22 mouse cellular contexts compared by ENCODE assay signal in genomic region chr15:97872161-97872560, GRCm38 (mm10). TPM values are rescaled to one million over a fixed set of nuclear protein-coding genes. Genes with fewer than 3 reads are reported as not detected.
DNase-seq lines count a peak whose midpoint lies in the region; ATAC-seq and TF ChIP-seq lines count a peak whose summit lies in the region.
"Had no signal": no experiment of that assay in that cellular context is flagged by ENCODE, and none has a peak within 500 bp of the region (broad histone marks: within the 10 kb centered on the region; RNA-seq: fewer than 3 reads in every experiment).

No protein-coding gene starts in this region.

- no peak for ATAC-seq in forebrain, embryonic 14.5 days
- no peak for ATAC-seq in forebrain, embryonic 11.5 days (replicated peaks; ENCODE audit: low FRiP score)
- ATAC-seq: CD4-positive, CD25-positive, alpha-beta regulatory T cell, adult 4 months; forebrain, embryonic 15.5 days; intestine, embryonic 16.5 days; liver, embryonic 12.5 days had no signal

- no peak for TF ChIP-seq EP300 in heart, adult 2 months (IDR thresholded peaks at IDR 0.05; ENCODE audit: insufficient read depth, low read depth, low read length)

- peak; percentile 27 for DNase-seq in forebrain, embryonic 14.5 days (ENCODE audit: low spot score)
- no peak for DNase-seq in forebrain, embryonic 11.5 days (ENCODE audit: low spot score)
- DNase-seq in brain, adult 2 months (ENCODE audit: low read depth, low spot score) = peak; percentile 66
- DNase-seq in layer of hippocampus, adult 9-11 months = peak; percentile 61
- DNase-seq in heart, adult 2 months = no peak
- no peak for DNase-seq in left cerebral cortex, adult 8-10 months (ENCODE audit: low spot score in 2 of 2)
- DNase-seq: cerebellum, adult 9-10 months; embryo, embryonic 11 days; lung, embryonic 14.5 days; lung, postnatal 4 days; right cerebral cortex, postnatal 25 days had no signal

- no peak overlapping the region for H3K9ac ChIP-seq in forebrain, embryonic 14.5 days (ENCODE audit: low read length)
- H3K9ac ChIP-seq in forebrain, embryonic 11.5 days (ENCODE audit: low read length) = no peak overlapping the region
- no peak overlapping the region for H3K9ac ChIP-seq in heart, adult 2 months (ENCODE audit: low read depth, low read length)
- H3K9ac ChIP-seq: embryonic facial prominence, embryonic 15.5 days; forebrain, embryonic 15.5 days; heart, embryonic 12.5 days; hindbrain, embryonic 15.5 days; kidney, embryonic 15.5 days; liver, embryonic 12.5 days; lung, embryonic 14.5 days had no signal

- no peaks in the 10 kb centered on the region for H3K36me3 ChIP-seq in forebrain, embryonic 14.5 days (ENCODE audit: control insufficient read depth, insufficient read depth, low read length)
- H3K36me3 ChIP-seq in forebrain, embryonic 11.5 days (ENCODE audit: control insufficient read depth, insufficient read depth, low read length) = no peaks in the 10 kb centered on the region
- peaks cover 4% of the 10 kb centered on the region for H3K36me3 ChIP-seq in C2C12 (ENCODE audit: control insufficient read depth, insufficient read depth)
- H3K36me3 ChIP-seq in heart, adult 2 months (ENCODE audit: control insufficient read depth, insufficient read depth, low read length) = no peaks in the 10 kb centered on the region
- H3K36me3 ChIP-seq: embryonic facial prominence, embryonic 15.5 days; forebrain, embryonic 15.5 days; G1E; heart, embryonic 12.5 days; hindbrain, embryonic 15.5 days; liver, embryonic 12.5 days; midbrain, embryonic 10.5 days had no signal

- no peak for TF ChIP-seq POLR2A in heart, adult 2 months (IDR thresholded peaks at IDR 0.05; ENCODE audit: insufficient read depth, low read depth, low read length)

- no peaks in the 10 kb centered on the region for H3K79me3 ChIP-seq in C2C12 (ENCODE audit: low read depth)

- no peak overlapping the region for H3ac ChIP-seq in C2C12 (ENCODE audit: control insufficient read depth, insufficient read length, low read depth)

- no peak overlapping the region for H3K4me3 ChIP-seq in forebrain, embryonic 14.5 days (ENCODE audit: low read depth, low read length)
- no peak overlapping the region for H3K4me3 ChIP-seq in forebrain, embryonic 11.5 days (ENCODE audit: low read depth, low read length)
- no peak overlapping the region for H3K4me3 ChIP-seq in C2C12 (ENCODE audit: insufficient read depth, poor library complexity, severe bottlenecking)
- H3K4me3 ChIP-seq in heart, adult 2 months = no peak overlapping the region
- H3K4me3 ChIP-seq: embryonic facial prominence, embryonic 15.5 days; forebrain, embryonic 15.5 days; heart, embryonic 12.5 days; hindbrain, embryonic 15.5 days; kidney, embryonic 15.5 days; liver, embryonic 12.5 days; midbrain, embryonic 10.5 days had no signal

- no peaks in the 10 kb centered on the region for H3K79me2 ChIP-seq in C2C12 (ENCODE audit: control insufficient read depth, insufficient read depth)
- no peaks in the 10 kb centered on the region for H3K79me2 ChIP-seq in heart, adult 2 months (replicated peaks; ENCODE audit: control insufficient read depth, insufficient read depth, low read length)

- no peaks in the 10 kb centered on the region for H3K4me1 ChIP-seq in forebrain, embryonic 14.5 days (ENCODE audit: control insufficient read depth, insufficient read depth, low read length)
- H3K4me1 ChIP-seq in forebrain, embryonic 11.5 days (replicated peaks; ENCODE audit: control insufficient read depth, insufficient read depth, low read length) = no peaks in the 10 kb centered on the region
- H3K4me1 ChIP-seq in heart, adult 2 months (ENCODE audit: control insufficient read depth, insufficient read depth, low read length) = peaks cover 3% of the 10 kb centered on the region
- H3K4me1 ChIP-seq: forebrain, embryonic 15.5 days; heart, embryonic 12.5 days; hindbrain, embryonic 15.5 days; midbrain, embryonic 10.5 days had no signal

- intact Hi-C loops in heart, adult 2 months (cut with DNase I) = loop anchor here (5.0 kb wide), 1 partner anchor 80 kb away; no protein-coding TSS in a partner anchor

- no peak overlapping the region for H3K27ac ChIP-seq in forebrain, embryonic 14.5 days (ENCODE audit: low read depth, low read length)
- no peak overlapping the region for H3K27ac ChIP-seq in forebrain, embryonic 11.5 days (ENCODE audit: low read depth, low read length)
- no peak overlapping the region for H3K27ac ChIP-seq in heart, adult 2 months
- H3K27ac ChIP-seq: embryonic facial prominence, embryonic 15.5 days; forebrain, embryonic 15.5 days; hindbrain, embryonic 15.5 days; kidney, embryonic 15.5 days; liver, embryonic 12.5 days; midbrain, embryonic 10.5 days had no signal

- H3K27me3 ChIP-seq in forebrain, embryonic 14.5 days (replicated peaks; ENCODE audit: control insufficient read depth, insufficient read depth, low read length) = no peaks in the 10 kb centered on the region
- no peaks in the 10 kb centered on the region for H3K27me3 ChIP-seq in forebrain, embryonic 11.5 days (ENCODE audit: control insufficient read depth, insufficient read depth, low read length)
- no peaks in the 10 kb centered on the region for H3K27me3 ChIP-seq in C2C12 (ENCODE audit: control insufficient read depth, insufficient read depth, insufficient read length)
- H3K27me3 ChIP-seq in heart, adult 2 months (ENCODE audit: control insufficient read depth, insufficient read depth, low read length) = no peaks in the 10 kb centered on the region
- H3K27me3 ChIP-seq: embryonic facial prominence, embryonic 15.5 days; forebrain, embryonic 15.5 days; hindbrain, embryonic 15.5 days; kidney, embryonic 15.5 days; liver, embryonic 12.5 days had no signal

- H3K9me3 ChIP-seq in forebrain, embryonic 14.5 days (replicated peaks; ENCODE audit: control insufficient read depth, low read length) = no peaks in the 10 kb centered on the region
- H3K9me3 ChIP-seq in forebrain, embryonic 11.5 days (ENCODE audit: control insufficient read depth, low read length) = no peaks in the 10 kb centered on the region
- H3K9me3 ChIP-seq: embryonic facial prominence, embryonic 15.5 days; forebrain, embryonic 15.5 days; G1E; hindbrain, embryonic 15.5 days; kidney, embryonic 15.5 days; liver, embryonic 12.5 days; midbrain, embryonic 10.5 days had no signal

- no peak overlapping the region for H3K4me2 ChIP-seq in forebrain, embryonic 14.5 days (ENCODE audit: low read length)
- no peak overlapping the region for H3K4me2 ChIP-seq in forebrain, embryonic 11.5 days (ENCODE audit: low read depth, low read length, severe bottlenecking)
- H3K4me2 ChIP-seq: embryonic facial prominence, embryonic 15.5 days; forebrain, embryonic 15.5 days; heart, embryonic 12.5 days; hindbrain, embryonic 15.5 days; kidney, embryonic 15.5 days; liver, embryonic 12.5 days; lung, embryonic 14.5 days had no signal

- WGBS in forebrain, embryonic 14.5 days = 91% methylated on average over 8 of the region's 8 CpGs
- WGBS in forebrain, embryonic 11.5 days = 95% methylated on average over 8 of the region's 8 CpGs
- WGBS in heart, adult 2 months = 97% methylated on average over 8 of the region's 8 CpGs

- TF ChIP-seq CTCF in C2C12 (IDR thresholded peaks at IDR 0.05; ENCODE audit: control insufficient read depth, insufficient read depth, insufficient read length) = no peak
- TF ChIP-seq CTCF in heart, adult 2 months (IDR thresholded peaks at IDR 0.05) = no peak

TF ChIP-seq in C2C12, 6 proteins besides CTCF, POLR2A, EP300 and RAD21:
- peak; percentile 86 for TF ChIP-seq MAX (IDR thresholded peaks at IDR 0.05)
- TF ChIP-seq MYOG (IDR thresholded peaks at IDR 0.05; ENCODE audit: control insufficient read depth, extremely low read depth, insufficient read length) = no peak
- no peak for TF ChIP-seq USF1 (IDR thresholded peaks at IDR 0.05; ENCODE audit: low read depth)
- peak; percentile 53 for TF ChIP-seq MYOD1 (IDR thresholded peaks at IDR 0.05; ENCODE audit: control insufficient read depth, insufficient read length, low read depth)
- TF ChIP-seq FOSL1 (IDR thresholded peaks at IDR 0.05; ENCODE audit: insufficient read depth, low read length, poor library complexity, severe bottlenecking) = peak; percentile 63
- no peak for TF ChIP-seq CEBPB (IDR thresholded peaks at IDR 0.05; ENCODE audit: low read depth)

RNA-seq across cellular contexts. Expression of gene Hdac7, which starts 27.9 kb away (rescaled TPM):
- 19.5 and 20.0 TPM in 2 replicates for polyA plus RNA-seq in forebrain, embryonic 14.5 days (2014; fragmentation: Nextera tagmentation; extraction: Ambion mirVana)
- 23.9 and 26.4 TPM in 2 replicates for polyA plus RNA-seq in forebrain, embryonic 11.5 days (2014; fragmentation: Nextera tagmentation; extraction: Ambion mirVana)
- polyA plus RNA-seq in C2C12 (2012; fragmentation: generic; extraction: Trizol) = 41.2 TPM
- total RNA-seq in heart, adult 2 months (2021) = 10 to 100 TPM; 23.7 to 25.7 TPM
- 54.9 and 61.8 TPM in 2 replicates for polyA plus RNA-seq in heart, adult 2 months (2012; rRNA removed)
- 10 to 100 TPM; 27.7 to 34.7 (median 32.9) TPM for total RNA-seq in left cerebral cortex, adult 8-10 months (2022)

RNA-seq across cellular contexts. Expression of gene Vdr, which starts 38.3 kb away (rescaled TPM):
- 0.20 TPM in 1 of 2 replicates, not detected in the other for polyA plus RNA-seq in forebrain, embryonic 14.5 days (2014; fragmentation: Nextera tagmentation; extraction: Ambion mirVana)
- 0.17 and 0.33 TPM in 2 replicates for polyA plus RNA-seq in forebrain, embryonic 11.5 days (2014; fragmentation: Nextera tagmentation; extraction: Ambion mirVana)
- 3.0 TPM for polyA plus RNA-seq in C2C12 (2012; fragmentation: generic; extraction: Trizol)
- 1 to 10 TPM; 1.1 to 2.0 TPM for total RNA-seq in heart, adult 2 months (2021)
- polyA plus RNA-seq in heart, adult 2 months (2012; rRNA removed) = 2.3 and 2.7 TPM in 2 replicates
- total RNA-seq in left cerebral cortex, adult 8-10 months (2022) = 1 to 10 TPM in 1 of 4 experiments, under 1 TPM in 3; 0.36 to 1.4 (median 0.64) TPM

Comparison
In these comparisons a context has a peak if more than half of its experiments do, and no peak if none do; other contexts are left out.
1. DNase-seq: peak in forebrain, embryonic 14.5 days (single experiment), brain, adult 2 months (single experiment) and layer of hippocampus, adult 9-11 months (single experiment); none in forebrain, embryonic 11.5 days (single experiment), heart, adult 2 months (0 of 2) and left cerebral cortex, adult 8-10 months (0 of 2).